Mouse (Mus musculus) cerebellum, adult (tissue): ENCODE data around the gene Gm29776.

Source experiments
- ATAC-seq: cut with Nextera tagmentation; 2 replicates; pipeline ENCODE4 v1.9.2; 2017; ENCODE audit warnings: mild to moderate bottlenecking, moderate library complexity, mixed read lengths; ENCODE audit not compliant: insufficient number of reproducible peaks, low FRiP score, low TSS enrichment

The Gm29776 gene

DNA sequence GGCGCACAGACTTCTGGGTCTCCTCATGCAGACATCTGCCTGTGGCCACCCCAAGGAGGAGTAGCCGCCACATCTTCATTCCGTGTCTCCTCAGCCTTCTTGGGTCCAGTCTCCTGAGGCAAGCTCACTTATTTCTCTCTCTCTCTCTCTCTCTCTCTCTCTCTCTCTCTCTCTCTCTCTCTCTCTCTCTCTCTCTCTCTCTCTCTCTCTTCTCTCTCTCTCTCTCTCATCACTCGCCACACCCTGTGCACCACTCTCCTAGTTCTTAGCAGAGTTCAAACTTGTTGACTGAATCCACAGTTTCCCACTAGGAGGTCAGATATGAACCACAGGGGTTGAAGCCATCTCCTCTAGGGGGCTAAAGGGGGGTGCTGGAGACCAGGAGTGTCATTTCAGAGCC, at the start of gene Gm29776:
Gene Gm29776 (minus strand): TSS at position 101 of the 400 bp plus-strand sequence.
- no peak for ATAC-seq

DNA sequence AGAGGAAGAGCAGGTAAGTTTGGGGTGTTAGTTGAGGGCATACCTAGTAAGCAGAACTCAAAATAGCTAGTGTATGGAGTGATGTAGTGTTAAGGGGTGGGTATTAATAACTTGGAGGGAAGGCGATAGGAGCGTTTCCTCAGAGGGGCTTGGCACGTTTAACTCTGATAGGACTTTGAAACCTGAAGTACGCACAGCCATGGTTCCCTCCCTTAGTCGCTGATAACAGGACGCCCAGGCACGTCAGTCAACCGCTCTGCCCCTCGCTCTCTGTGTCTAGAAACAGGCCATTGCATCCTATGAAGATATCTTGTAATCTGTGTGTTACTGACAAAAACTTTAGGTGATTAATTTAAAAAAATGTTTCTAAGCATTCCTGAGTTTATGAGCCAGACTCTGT, 47.4 kb upstream of the Gm29776 start:
- ATAC-seq = no peak

DNA sequence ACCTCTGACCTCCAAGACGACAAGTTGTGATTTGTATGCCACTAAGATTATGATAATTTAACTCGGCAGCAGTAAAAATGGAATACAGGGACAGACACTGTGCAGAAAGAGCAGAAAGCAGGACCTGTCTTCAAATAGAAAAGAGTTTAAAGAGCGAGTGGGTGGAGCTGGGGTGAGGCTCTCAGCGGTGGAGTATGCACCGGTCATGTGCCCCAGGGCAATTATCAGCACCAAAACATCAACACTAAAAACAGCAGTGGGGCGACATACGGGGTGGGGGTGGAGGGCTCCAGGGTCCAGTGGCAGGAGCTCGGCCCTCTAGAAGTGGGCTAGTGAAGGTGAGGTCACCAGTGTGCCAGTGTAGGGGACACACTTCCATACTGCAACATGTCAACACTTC, 45.8 kb upstream of the Gm29776 start:
- ATAC-seq = no peak

DNA sequence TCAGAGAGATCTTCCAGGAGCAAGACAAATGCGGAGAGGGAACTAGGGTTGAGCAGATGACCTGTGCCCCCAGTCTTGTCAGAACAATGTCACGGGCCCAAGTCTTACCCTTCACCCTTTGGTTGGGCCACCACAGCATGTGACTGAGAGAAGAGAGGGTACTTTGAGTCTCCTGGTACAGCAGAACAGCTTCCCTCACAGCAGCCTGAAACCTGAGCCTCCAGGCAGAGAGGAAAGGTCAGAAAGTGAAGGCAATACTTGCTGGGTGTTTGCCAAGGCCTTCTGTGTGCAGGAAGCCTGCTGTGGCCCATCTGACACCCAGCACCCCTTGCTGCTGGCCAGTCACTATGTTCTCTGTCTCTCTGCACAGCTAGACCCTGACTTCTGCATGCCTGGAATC, 43.7 kb upstream of the Gm29776 start:
- no peak for ATAC-seq

DNA sequence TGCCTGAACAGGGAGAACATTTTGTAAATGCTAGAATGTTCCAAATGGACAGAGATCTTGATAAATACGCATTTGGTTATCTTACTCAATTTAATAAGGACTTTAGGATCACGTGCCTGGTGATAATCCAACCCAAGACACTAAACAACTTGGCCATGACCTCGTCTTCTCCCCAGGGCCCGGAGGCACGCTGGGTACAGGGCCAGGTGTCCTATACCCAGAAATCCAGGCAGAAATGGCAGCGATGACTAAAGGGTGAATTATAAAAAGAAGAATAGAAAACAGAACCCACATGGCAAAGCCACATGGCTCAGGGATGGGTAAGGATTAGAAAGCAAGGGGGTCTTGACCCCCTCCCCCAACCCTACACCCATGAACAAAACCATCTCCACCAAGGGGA, 43.1 kb upstream of the Gm29776 start:
- no peak for ATAC-seq

DNA sequence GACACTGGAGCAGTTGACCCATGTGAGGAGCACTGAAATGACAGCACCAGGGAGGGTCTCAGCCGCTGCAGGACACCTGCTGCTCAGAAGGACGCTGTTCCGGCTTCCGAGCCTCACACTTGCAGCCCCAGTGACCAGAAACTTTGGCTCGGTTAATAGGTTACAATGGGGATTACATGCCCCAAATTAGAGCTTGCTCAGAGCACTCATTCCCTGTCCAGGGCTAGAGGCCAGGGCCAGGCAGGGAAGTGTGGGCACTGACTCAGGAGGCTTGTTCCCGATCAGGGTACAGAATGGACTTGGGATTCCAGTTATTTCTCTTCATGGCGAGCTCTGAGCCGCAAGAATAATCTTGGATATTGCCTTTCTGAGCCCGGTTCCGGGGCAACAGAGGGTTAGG, 39.0 kb upstream of the Gm29776 start:
- ATAC-seq = no peak; the same call in 1 of the 2 replicates

DNA sequence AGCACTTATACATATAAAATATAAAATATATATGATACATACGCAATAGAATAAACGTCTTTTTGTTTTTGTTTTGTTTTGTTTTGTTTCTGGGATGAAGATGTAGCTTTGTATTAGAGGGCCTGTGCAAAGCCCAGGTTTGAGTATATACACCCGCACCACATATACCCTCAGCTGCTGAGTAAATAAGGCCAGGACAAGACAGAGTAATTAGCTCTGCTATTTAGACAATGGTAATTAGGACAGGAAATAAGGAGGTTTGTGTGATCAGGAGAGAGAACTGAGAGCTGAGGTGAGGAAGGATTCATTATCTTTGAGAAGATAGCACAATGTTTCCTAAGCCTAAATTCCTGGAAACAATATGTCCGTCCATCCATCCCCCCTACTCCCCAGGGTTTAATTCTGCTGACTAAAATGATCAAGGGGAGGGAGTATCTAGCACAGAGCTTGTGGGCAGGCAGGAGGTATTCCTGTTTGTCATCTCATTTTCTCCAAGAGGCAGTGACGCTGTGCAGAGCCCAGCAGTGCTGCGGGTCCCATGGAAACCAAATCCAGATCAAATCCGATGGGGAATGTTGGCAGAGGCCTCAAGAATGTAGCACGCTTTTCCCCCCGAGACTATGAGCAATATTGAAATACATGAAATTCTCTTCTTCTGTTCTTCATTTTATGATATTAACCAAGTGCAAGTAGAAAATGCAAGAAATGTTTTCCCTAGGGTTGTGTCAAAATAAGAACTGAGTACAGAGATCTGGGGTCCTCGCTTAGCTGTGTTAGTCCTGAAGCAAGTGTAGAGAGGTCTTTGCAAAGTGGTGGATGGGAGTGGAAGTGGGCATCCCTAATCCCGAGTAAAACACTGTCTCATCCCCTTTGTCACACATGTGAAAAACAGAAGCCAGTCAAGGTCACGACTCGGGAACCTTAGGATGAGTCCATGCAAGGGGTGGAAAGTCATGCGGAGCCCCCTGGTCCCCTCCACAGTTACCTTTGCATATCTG, 38.2 kb upstream of the Gm29776 start:
- no peak for ATAC-seq

DNA sequence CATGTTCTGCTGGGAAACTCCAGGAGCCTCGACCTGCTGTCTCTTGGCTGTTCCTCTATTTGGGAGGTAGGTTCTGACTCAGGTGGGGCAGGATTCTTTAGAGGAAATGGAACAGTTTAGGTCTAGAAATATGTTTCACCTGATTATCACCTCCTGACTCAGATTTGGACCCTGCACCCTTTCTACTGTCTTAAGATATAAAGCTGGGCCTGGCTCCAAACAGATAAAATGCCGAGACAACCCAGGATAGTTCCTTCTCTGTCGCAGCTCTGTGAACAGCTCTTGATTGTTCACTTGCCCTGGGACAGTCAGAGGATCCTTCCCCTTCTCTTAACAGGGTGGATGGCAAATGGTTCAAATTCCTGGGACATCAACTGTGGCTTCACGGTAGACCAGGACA, 36.6 kb upstream of the Gm29776 start:
- no peak for ATAC-seq

DNA sequence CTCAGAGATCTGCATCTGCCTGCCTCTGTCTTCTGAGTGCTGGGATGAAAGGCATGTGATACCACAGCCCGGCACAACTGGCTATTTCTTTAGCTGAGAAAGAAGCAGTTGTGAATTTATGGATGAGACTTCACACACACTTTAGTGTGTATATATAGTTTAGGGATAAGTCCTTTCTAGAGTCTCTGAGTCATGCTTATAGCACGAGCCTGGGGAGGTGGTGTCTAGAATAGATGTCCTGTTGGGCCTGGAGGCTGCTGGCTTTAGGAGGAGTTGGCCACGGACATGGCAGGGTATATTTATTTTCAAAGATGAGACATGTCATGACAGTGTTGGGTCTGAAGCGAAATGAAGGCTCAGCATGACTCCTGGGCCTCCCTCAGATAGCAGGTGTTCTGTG, 35.4 kb upstream of the Gm29776 start:
- no peak for ATAC-seq

DNA sequence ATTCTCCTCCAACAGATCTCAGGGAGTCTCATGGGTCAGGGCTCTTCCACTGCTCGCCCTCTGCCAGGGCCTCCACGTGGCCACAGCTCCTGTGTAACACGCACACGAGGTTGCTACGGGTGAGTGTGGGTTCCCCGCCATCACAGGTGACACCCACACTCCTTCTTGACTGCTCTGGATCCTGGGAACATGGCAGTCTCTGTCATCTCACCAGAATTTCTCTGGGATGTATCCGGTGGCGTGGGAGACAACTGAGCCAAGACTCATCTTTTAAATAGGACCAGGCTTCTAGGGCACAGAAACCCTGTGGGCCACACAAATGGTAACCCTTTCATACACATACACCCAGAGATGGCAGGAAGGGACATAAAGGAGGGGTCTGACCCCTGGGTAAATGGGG, 33.6 kb upstream of the Gm29776 start:
- no peak for ATAC-seq

DNA sequence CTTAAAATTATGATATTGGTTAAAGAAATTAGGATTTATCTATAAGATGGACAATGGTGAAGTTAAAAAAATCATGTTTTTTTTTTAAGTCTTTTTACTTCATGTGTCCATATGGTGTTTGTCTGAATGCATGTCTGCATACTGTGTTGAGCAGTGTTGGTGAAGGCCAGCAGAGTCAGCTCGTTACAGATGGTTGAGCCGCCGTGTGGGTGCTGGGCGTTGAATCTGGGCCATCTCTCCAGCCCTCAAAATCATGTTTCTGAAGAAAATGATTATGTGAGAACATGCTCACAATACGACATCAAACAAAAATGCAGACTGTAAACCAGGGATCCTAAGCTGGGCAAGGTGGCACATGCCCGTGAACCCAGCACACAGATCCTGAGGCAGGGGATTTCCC, 31.7 kb upstream of the Gm29776 start:
- no peak; the same call in 1 of the 2 replicates for ATAC-seq

DNA sequence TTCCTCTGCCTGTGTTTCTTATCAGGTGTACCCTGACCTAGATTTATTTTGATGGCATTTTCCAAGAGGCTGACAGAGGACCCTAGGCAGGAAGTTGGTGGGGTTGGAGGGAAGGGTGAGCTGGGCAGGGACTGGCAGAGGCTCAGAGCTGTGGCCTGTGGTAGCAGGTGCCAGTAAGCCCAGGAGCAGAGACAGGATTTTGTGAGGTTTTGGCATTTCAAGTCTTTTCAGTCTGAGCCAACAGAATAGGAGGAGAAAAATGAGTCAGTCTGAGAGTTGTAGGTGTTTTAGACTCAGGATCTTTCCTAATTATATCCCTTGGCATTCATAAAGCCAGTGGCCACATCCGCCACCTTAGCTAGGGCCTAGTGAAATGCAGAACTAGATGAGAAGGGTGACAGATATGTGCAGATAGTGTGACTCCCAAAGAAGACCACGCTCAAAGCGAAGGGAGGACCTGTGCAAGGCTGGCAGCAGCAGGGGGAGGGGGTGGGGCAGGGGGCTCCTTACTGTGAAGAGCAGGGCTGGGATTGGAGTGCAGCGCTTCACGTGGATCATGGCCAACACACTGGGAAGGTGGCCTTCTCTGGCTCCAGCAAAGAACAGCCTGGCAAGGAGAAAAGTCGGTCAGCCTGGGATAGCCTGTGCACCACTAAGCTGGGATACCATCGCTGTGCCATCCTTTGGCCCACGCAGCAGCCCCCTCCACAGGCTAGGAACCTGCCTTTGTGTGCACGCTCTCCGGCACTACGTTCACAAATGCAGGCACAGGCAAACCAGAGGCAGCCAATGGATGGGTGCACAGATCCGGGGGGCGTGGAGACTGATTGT, 30.4 kb upstream of the Gm29776 start:
- ATAC-seq = peak; percentile 47; the same call in 1 of the 2 replicates

DNA sequence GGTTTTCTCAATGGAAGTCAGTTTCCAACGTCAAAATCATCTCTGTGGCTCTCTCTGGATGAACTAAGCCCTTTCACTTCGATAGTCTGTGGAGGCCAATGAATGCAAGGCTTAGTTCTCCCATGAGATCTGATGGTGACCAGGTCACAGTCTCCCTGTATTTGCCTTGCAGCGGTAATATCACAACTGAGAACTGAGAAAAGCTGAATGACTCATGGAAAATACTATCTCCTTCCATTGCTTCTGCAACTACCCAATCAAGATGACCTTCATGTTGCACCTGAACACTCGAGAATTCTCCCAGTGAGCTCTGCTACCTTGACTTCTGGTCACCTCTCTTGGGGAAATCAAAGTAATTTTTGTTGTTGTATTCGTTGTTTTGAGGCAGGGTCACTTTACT, 28.9 kb upstream of the Gm29776 start:
- ATAC-seq = no peak

DNA sequence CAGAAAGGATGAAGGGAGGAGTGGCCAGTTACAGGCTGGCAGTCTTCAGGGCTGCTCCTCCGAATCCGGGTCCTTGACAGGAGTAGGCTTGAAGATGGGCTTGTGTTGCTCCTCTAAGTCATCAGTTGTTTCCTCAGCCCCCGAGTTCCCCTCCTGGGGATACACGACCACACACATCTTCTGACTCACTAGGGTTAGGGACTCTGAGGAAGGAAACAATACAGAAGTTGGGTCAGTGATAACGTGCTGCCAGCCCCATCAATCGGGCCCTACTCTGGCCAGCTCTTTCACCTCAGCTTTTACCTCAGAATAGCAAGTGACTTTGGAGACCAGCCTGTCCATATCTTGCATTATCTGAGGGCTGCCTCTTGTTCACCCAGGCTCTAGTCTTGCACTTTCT, 25.4 kb upstream of the Gm29776 start:
- no peak for ATAC-seq

DNA sequence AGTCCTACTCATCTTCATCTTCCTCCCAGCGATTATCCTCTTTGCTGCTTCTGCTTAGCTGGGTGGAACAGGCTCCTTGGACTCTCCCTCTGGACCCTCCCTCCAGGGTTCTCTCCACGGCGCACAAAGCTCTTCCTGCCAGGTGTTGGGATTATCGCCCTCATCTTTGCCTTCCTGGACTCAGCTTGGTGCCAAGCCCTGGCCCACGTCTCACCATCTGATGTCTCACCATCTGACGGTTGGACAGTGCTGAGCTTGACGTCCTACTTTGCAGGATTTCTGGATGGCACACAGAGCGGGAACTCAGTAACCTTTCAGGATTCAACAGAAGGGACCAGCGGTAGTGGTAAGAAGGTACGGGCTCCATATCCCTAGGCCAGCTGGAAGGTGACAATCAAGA, 23.1 kb upstream of the Gm29776 start:
- ATAC-seq = peak; percentile 62; the same call in 1 of the 2 replicates

DNA sequence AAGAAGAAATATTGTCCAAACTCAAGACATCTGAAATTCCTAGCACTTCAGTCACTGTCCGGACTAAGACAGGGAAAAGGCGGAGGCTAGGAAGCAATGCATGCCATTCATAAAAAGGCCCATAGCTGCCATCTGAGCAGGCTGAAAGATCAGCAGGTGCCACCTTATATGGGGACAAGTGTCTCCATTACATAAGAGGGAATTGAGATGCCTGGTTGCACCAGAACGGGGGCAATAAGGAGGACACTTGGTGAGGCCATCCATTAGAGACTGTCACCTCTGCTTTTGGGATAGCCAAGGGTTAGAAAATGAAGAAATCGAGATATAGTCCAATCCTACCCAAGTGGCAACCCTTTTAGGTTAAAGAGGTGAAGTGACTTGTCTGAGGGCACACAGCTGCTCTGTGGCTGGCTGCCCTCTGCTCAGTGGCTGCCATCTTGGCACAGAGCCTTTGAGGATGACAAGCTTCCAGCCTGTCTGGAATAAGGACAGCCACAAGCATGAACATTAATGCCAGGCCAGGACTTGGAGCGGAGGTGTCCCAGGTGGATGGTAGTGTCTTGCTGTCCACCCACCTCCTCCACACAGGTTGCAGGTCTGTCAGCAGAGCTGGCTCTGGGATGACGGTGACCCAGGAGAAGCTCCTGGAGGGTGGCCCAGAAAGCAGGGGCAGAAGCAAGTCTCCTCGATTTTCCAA, 22.2 kb upstream of the Gm29776 start:
- ATAC-seq = peak; percentile 57; the same call in 1 of the 2 replicates

DNA sequence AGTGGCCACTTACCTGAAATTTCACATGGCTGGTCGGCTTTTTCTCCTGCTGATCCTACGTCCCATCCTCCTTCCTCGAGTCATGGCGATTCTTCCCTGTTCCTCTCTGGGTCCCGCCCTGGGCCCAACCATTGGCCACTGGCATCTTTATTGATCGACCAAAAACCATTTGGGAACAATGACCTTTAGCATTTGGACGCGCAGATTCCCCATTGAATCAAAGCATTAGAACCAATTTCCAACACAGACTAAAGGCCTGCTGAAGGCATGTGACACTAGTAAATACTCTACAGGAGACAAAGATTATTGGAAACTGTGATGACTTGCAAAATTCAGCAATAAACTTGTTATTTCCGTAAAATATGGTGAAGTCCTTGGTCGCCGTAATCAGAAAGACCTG, 21.4 kb upstream of the Gm29776 start:
- no peak for ATAC-seq

DNA sequence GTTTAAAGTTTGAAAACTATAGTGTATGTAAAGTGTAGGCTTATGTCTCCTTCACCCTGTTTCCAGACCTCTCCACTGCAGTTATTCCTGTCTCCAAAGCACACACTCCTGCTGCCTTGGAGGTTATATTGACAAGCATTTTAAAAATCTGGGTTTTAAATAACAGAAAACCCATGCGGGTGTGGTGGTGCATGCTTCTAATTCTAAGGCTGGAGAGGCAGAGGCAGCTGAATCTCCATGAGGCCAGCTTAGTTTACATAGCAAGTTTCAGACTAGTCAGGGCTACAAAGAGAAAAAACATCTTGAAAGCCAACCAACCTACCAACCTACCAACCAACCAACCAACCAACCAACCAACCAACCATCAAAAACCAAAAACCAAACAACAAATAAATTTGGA, 16.8 kb upstream of the Gm29776 start:
- ATAC-seq = no peak

DNA sequence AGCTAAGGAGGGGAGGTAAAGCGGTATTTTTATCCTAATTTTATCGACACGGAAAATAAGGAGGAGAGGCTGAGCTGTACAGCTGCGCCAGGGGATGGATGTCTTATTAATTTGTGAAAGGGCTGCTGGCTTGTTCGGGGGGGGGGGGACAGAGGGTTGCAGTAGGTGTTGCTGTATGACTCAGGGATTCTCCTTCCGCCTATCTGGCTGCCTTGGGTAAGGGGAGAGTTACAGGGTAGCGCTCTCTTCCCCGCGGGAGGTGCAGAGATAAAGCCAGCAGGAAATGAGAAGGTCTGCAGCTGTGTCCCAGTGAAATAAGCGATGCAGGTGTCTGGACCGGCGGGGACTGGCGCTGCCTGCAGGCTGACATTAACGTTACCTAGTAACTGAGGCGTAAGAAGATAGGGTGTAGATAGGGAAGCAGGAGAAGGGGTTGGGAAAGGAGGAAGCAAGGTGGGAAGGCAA, 16.0 kb upstream of the Gm29776 start:
- peak; percentile 27; the same call in 1 of the 2 replicates for ATAC-seq

DNA sequence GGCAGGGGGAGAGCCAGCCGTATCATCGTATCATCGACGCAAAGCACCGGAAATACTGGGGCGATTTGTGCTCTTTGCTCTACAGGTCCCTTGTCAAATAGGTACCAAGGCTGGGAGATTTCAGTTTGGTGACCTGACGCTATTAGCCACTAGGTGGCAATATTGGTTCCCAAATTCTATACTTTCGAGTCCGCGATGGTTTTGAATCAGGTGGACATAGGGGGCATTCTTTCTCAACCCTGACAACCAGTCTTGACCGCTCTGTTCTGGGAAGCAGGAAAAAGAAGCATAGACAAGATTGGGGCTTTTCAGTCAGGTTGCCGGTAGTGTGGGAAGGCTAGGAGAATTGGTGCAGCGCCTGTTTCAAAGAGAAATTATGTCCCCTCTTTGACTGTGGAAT, 15.5 kb upstream of the Gm29776 start:
- ATAC-seq = peak; percentile 75
